Mouse (Mus musculus) forebrain, embryonic 10.5 days (tissue): ENCODE measurements around the gene Elf5. TPM values are rescaled to one million over a fixed set of nuclear protein-coding genes. Genes with fewer than 3 reads are reported as not detected.
A peak's percentile ranks its signal among the peaks of the same experiment; 100 is the strongest.

ENCODE experiments used
- DNase-seq: peaks from one replicate; pipeline ENCODE4 v3.0.0-alpha.2; 2017; ENCODE audit warnings: low spot score; ENCODE audit errors: extremely low spot score
- H3K27ac ChIP-seq: fragments of 300-500 bp; sonication (generic); 2 replicates; pipeline ENCODE4 v1.5.1; 2016; ENCODE audit warnings: mild to moderate bottlenecking
- H3K27me3 ChIP-seq: fragments of 300-500 bp; sonication (generic); 2 replicates; pipeline ENCODE4 v1.6.1; 2016; ENCODE audit warnings: mild to moderate bottlenecking; ENCODE audit not compliant: poor library complexity, severe bottlenecking
- H3K36me3 ChIP-seq: fragments of 300-500 bp; sonication (generic); replicated peaks from 2 replicates; pipeline ENCODE4 v1.6.1; 2016; ENCODE audit warnings: mild to moderate bottlenecking, moderate library complexity
- H3K4me1 ChIP-seq: fragments of 300-500 bp; sonication (generic); 2 replicates; pipeline ENCODE4 v1.6.1; 2016
- H3K4me3 ChIP-seq: fragments of 300-500 bp; sonication (generic); 2 replicates; pipeline ENCODE4 v1.5.1; 2016; ENCODE audit warnings: mild to moderate bottlenecking, moderate library complexity
- H3K9me3 ChIP-seq: fragments of 300-500 bp; sonication (generic); 2 replicates; pipeline ENCODE4 v1.6.1; 2016; ENCODE audit warnings: mild to moderate bottlenecking, moderate library complexity
- WGBS: fragments of 180-500 bp; shearing (Covaris S2); methylation state at CpG from one replicate; pipeline ENCODE4 v1.1.7; 2016; 5-methylcytosine and 5-hydroxymethylcytosine counted together
- polyA plus RNA-seq: library from polyadenylated mRNA; unstranded; fragments of >200 nt; fragmentation: Nextera tagmentation; extraction: Ambion mirVana; gene quantifications from 2 replicates; pipeline ENCODE4 v1.2.1, GENCODE M21; 2016

The Elf5 gene
- polyA plus RNA-seq, 1 experiment from 2014 or later = 0.07 TPM

DNA sequence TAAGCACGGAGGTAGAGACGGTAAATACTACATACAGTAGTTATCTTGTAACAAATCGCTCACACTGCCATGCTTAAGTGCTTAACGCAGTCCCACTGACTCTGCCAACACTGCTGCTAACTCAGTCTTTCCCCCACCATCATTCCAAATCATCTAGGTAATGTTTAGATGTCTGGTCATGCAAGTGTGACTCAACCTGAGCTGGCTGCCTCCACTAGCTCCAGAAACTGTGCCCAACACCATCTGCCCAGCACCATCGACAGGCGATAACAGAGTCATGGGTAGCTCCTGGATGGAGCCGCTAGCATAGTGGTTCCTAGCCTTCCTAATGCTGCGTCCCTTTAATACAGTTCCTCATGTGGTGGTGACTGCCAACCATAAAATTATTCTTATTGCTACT, 53.0 kb downstream of the Elf5 start:
- H3K9me3 ChIP-seq = no peaks in the 10 kb centered on the region
- WGBS = 94% methylated on average over 8 of the region's 8 CpGs
- no peaks in the 10 kb centered on the region for H3K27me3 ChIP-seq
- no peak for DNase-seq
- H3K4me1 ChIP-seq = peaks cover 13% of the 10 kb centered on the region
- H3K4me3 ChIP-seq = no peak overlapping the region
- H3K36me3 ChIP-seq = peaks cover 89% of the 10 kb centered on the region
- no peak overlapping the region for H3K27ac ChIP-seq

GRCm38 (mm10) chr2:103465429-103465828, 53.9 kb downstream of the Elf5 start:
- no peaks in the 10 kb centered on the region for H3K9me3 ChIP-seq
- H3K27ac ChIP-seq = no peak overlapping the region
- H3K4me3 ChIP-seq = no peak overlapping the region
- peaks cover 13% of the 10 kb centered on the region for H3K4me1 ChIP-seq
- 95% methylated on average over 11 of the region's 11 CpGs for WGBS
- H3K36me3 ChIP-seq = peaks cover 89% of the 10 kb centered on the region
- DNase-seq = no peak
- H3K27me3 ChIP-seq = no peaks in the 10 kb centered on the region

GRCm38 (mm10) chr2:103466272-103466671, 54.8 kb downstream of the Elf5 start:
- 95% methylated on average over 3 of the region's 3 CpGs for WGBS
- H3K4me3 ChIP-seq = no peak overlapping the region
- no peak for DNase-seq
- no peak overlapping the region for H3K27ac ChIP-seq
- H3K9me3 ChIP-seq = no peaks in the 10 kb centered on the region
- H3K36me3 ChIP-seq = peaks cover 89% of the 10 kb centered on the region
- peaks cover 10% of the 10 kb centered on the region for H3K4me1 ChIP-seq
- H3K27me3 ChIP-seq = no peaks in the 10 kb centered on the region

GRCm38 (mm10) chr2:103466984-103467588, 55.6 kb downstream of the Elf5 start:
- no peak for DNase-seq

DNA sequence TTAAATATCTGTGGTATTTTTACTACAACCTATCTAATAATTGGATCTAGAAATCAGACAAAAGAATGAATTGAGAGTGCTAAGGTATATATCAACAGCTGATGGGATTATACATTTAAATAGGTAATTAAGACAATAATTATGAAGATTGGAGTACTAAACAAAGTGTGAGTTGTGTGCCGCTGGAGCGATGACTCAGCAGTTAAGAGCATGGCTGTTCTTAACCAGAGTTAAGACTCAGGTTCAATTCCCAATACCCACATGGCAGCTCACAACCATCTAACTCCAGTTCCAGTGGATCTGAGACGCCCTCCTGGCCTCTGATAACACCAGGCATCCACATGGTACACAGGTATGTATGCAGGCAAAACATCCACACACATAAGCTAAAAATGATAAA, 61.9 kb downstream of the Elf5 start:
- Histone ChIP-seq H3K9me3 (no peaks in the 10 kb centered on the region), H3K4me1 (no peaks in the 10 kb centered on the region), H3K36me3 (peaks cover 69% of the 10 kb centered on the region), H3K27me3 (no peaks in the 10 kb centered on the region), H3K4me3 (no peak overlapping the region), H3K27ac (no peak overlapping the region)
- DNase-seq = no peak
- 95% methylated on average over 3 of the region's 3 CpGs for WGBS

More at GRCm38 (mm10) chr2:103466984-103467588, 55.6 kb downstream of the Elf5 start:
- 92% methylated on average over 10 of the region's 10 CpGs for WGBS
- Histone ChIP-seq H3K4me1 (peaks cover 2% of the 10 kb centered on the region), H3K36me3 (peaks cover 88% of the 10 kb centered on the region), H3K27ac (no peak overlapping the region), H3K27me3 (no peaks in the 10 kb centered on the region), H3K9me3 (no peaks in the 10 kb centered on the region), H3K4me3 (no peak overlapping the region)

DNA sequence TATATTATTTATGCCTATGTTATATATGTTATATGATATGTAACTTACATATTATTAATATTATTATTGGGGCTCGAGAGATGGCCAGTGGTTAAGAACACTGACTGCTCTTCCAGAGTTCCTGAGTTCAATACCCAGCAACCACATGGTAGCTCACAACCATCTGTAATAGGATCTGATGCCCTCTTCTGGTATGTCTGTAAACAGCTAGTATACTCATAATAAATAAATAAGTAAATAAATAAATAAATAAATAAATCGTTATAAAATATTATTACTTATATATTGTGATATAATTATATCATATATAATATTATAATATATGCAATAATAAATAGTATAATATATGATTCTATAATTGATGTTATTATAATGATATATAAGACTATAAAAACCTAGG, 64.7 kb downstream of the Elf5 start:
- WGBS = 92% methylated on average over 2 of the region's 2 CpGs
- Histone ChIP-seq H3K9me3 (no peaks in the 10 kb centered on the region), H3K4me1 (no peaks in the 10 kb centered on the region), H3K27ac (no peak overlapping the region), H3K4me3 (no peak overlapping the region), H3K27me3 (no peaks in the 10 kb centered on the region), H3K36me3 (peaks cover 44% of the 10 kb centered on the region)
- no peak for DNase-seq

GRCm38 (mm10) chr2:103476657-103477056, 65.2 kb downstream of the Elf5 start:
- DNase-seq = no peak
- H3K9me3 ChIP-seq = no peaks in the 10 kb centered on the region
- WGBS = 89% methylated on average over 11 of the region's 11 CpGs
- H3K36me3 ChIP-seq = peaks cover 40% of the 10 kb centered on the region
- H3K4me3 ChIP-seq = no peak overlapping the region
- no peak overlapping the region for H3K27ac ChIP-seq
- H3K4me1 ChIP-seq = no peaks in the 10 kb centered on the region
- no peaks in the 10 kb centered on the region for H3K27me3 ChIP-seq

DNA sequence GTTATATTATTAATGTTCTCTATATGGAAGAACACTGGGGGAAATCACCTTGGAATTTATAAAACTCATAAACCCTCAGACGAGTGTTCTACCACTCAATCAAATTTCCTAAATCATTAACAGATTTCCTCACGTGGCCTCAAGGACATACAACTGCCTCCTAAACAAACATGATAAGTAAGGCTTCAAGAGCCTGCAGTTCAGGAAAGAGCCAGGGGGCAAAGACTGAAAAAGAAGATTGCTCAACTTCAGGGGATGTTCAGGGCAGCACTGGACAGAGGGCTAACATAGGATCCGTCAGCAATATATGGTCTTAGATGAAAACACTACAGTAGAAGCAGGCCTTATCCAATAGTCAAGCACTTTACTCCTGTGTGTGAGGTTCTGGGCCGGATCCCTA, 66.0 kb downstream of the Elf5 start:
- peaks cover 34% of the 10 kb centered on the region for H3K36me3 ChIP-seq
- WGBS = 81% methylated on average over 4 of the region's 4 CpGs
- H3K4me3 ChIP-seq = no peak overlapping the region
- H3K27me3 ChIP-seq = no peaks in the 10 kb centered on the region
- no peak for DNase-seq
- H3K27ac ChIP-seq = no peak overlapping the region
- no peaks in the 10 kb centered on the region for H3K4me1 ChIP-seq
- no peaks in the 10 kb centered on the region for H3K9me3 ChIP-seq

GRCm38 (mm10) chr2:103478326-103478725, 66.8 kb downstream of the Elf5 start:
- DNase-seq = no peak
- Histone ChIP-seq H3K9me3 (no peaks in the 10 kb centered on the region), H3K36me3 (peaks cover 26% of the 10 kb centered on the region), H3K27me3 (no peaks in the 10 kb centered on the region), H3K27ac (no peak overlapping the region), H3K4me3 (no peak overlapping the region), H3K4me1 (peaks cover 7% of the 10 kb centered on the region)
- WGBS = 92% methylated on average over 3 of the region's 3 CpGs

- H3K4me3 ChIP-seq = no peak overlapping the region
- H3K27ac ChIP-seq = peak overlapping the region; percentile 51; the same call in 1 of the 2 replicates
- 86% methylated on average over 8 of the region's 8 CpGs for WGBS
- DNase-seq = no peak
- no peaks in the 10 kb centered on the region for H3K9me3 ChIP-seq
- H3K27me3 ChIP-seq = no peaks in the 10 kb centered on the region
- H3K4me1 ChIP-seq = peaks cover 21% of the 10 kb centered on the region
- peaks cover 7% of the 10 kb centered on the region for H3K36me3 ChIP-seq
These were observed 68.8 kb downstream of the Elf5 start for GRCm38 (mm10) chr2:103480240-103480639.

DNA sequence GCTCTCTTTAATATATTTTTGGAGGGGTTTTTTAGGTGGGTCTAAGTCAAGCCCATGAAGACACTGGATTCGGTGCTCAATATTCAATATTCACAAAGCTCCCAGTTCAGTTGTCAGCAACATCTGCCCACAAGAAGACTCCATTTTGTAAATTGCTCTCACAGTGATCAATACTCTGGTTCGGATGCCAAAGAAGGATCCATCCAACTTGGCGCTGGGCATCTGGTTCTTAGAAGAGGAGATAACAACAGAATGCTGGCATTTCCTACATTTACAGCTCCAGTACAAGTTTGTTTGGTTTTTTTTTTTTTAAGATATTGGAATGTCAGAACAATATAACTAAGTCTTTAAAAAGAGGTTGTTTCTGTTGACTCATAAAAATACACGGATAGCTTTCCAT, 69.4 kb downstream of the Elf5 start:
- H3K9me3 ChIP-seq = no peaks in the 10 kb centered on the region
- H3K4me3 ChIP-seq = no peak overlapping the region
- DNase-seq = no peak
- WGBS = 94% methylated on average over 4 of the region's 4 CpGs
- H3K27ac ChIP-seq = no peak overlapping the region
- H3K4me1 ChIP-seq = peaks cover 27% of the 10 kb centered on the region
- H3K36me3 ChIP-seq = peaks cover under 1% of the 10 kb centered on the region; the same call in 1 of the 2 replicates
- H3K27me3 ChIP-seq = no peaks in the 10 kb centered on the region

- H3K9me3 ChIP-seq = no peaks in the 10 kb centered on the region
- no peaks in the 10 kb centered on the region for H3K36me3 ChIP-seq
- no peak for DNase-seq
- H3K4me1 ChIP-seq = peaks cover 28% of the 10 kb centered on the region
- no peaks in the 10 kb centered on the region for H3K27me3 ChIP-seq
- no peak overlapping the region for H3K27ac ChIP-seq
- WGBS = 91% methylated on average over 11 of the region's 11 CpGs
- no peak overlapping the region for H3K4me3 ChIP-seq
These were observed 70.1 kb downstream of the Elf5 start for GRCm38 (mm10) chr2:103481314-103482231.

DNA sequence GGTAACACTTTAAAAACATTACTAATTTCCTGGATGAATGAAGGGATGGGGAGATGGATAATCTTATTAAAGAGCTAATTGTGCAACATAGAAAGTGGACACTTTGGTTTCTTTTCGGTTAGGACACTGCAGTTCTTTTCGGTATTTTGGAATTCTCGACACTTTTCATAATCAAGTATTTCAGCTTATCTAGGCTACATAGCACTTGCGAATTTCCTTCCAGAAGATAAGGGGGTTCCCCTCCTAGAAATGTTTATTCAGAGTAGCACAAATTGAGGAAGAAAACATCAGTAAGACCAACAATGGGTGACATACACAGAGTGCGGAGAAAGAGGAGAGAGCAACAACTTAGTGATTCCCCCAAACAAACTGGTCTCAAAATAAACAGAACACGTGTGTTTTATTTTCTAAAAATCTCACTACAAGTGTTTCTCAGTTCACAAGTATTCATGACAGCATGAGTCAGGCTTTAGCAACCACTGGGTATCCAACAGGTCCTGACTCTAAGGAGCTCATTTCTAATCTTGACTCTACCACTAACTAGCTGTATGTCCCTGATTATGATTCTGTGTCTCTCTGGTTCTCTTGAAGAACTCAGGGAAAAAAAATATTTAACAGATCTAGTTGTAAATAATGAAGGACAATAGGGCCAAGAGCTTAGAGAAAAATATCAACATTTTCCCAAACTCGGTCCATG, 71.9 kb downstream of the Elf5 start:
- H3K4me3 ChIP-seq = peak overlapping the region; percentile 91
- H3K9me3 ChIP-seq = no peaks in the 10 kb centered on the region
- peaks cover 28% of the 10 kb centered on the region for H3K4me1 ChIP-seq
- WGBS = 89% methylated on average over 7 of the region's 7 CpGs
- no peaks in the 10 kb centered on the region for H3K36me3 ChIP-seq
- no peak overlapping the region for H3K27ac ChIP-seq
- H3K27me3 ChIP-seq = no peaks in the 10 kb centered on the region
- no peak for DNase-seq
